In genomic region chr1:134506201-134506600, GRCm38 (mm10) we compare ENCODE assay signal across 33 mouse cellular contexts. TPM values are rescaled to one million over a fixed set of nuclear protein-coding genes. Genes with fewer than 3 reads are reported as not detected.
DNase-seq lines count a peak whose midpoint lies in the region; ATAC-seq and TF ChIP-seq lines count a peak whose summit lies in the region.
"Had no signal": no experiment of that assay in that cellular context is flagged by ENCODE, and none has a peak within 500 bp of the region (broad histone marks: within the 10 kb centered on the region; RNA-seq: fewer than 3 reads in every experiment).

No protein-coding gene starts in this region.

- H3K27ac ChIP-seq in testis, adult 2 months (ENCODE audit: control insufficient read depth, insufficient read depth, low read depth, low read length): no peak overlapping the region
- no peak overlapping the region for H3K27ac ChIP-seq in limb, embryonic 10.5 days
- H3K27ac ChIP-seq in intestine, postnatal 0 days (ENCODE audit: low read depth, low read length): no peak overlapping the region
- H3K27ac ChIP-seq: embryonic facial prominence, embryonic 12.5 days; embryonic facial prominence, embryonic 15.5 days; gastrocnemius, adult 2 months; heart, embryonic 15.5 days; hindbrain, embryonic 10.5 days; hindbrain, embryonic 13.5 days; intestine, embryonic 15.5 days had no signal

- no peaks in the 10 kb centered on the region for H3K4me1 ChIP-seq in testis, adult 2 months (ENCODE audit: control insufficient read depth, insufficient read depth, low read length)
- 0 out of 2 replicates have a peak, but pooled peaks cover 2% of the 10 kb centered on the region for H3K4me1 ChIP-seq in limb, embryonic 10.5 days
- H3K4me1 ChIP-seq in intestine, postnatal 0 days (replicated peaks; ENCODE audit: control insufficient read depth, insufficient read depth, low read length): no peaks in the 10 kb centered on the region
- H3K4me1 ChIP-seq: embryonic facial prominence, embryonic 12.5 days; embryonic facial prominence, embryonic 15.5 days; heart, embryonic 12.5 days; heart, embryonic 15.5 days; hindbrain, embryonic 10.5 days; hindbrain, embryonic 13.5 days; intestine, embryonic 15.5 days had no signal

- H3K4me2 ChIP-seq in intestine, postnatal 0 days (replicated peaks; ENCODE audit: low read depth): no peak overlapping the region
- H3K4me2 ChIP-seq: embryonic facial prominence, embryonic 12.5 days; embryonic facial prominence, embryonic 15.5 days; heart, embryonic 12.5 days; heart, embryonic 15.5 days; hindbrain, embryonic 13.5 days; intestine, embryonic 15.5 days had no signal

- TF ChIP-seq POLR2A in testis, adult 2 months (IDR thresholded peaks at IDR 0.05; ENCODE audit: control insufficient read depth, low read depth, low read length): no peak

- no peaks in the 10 kb centered on the region for H3K9me3 ChIP-seq in limb, embryonic 10.5 days (replicated peaks)
- H3K9me3 ChIP-seq in intestine, postnatal 0 days (ENCODE audit: control insufficient read depth): no peaks in the 10 kb centered on the region
- H3K9me3 ChIP-seq: embryonic facial prominence, embryonic 12.5 days; embryonic facial prominence, embryonic 15.5 days; heart, embryonic 12.5 days; heart, embryonic 15.5 days; hindbrain, embryonic 10.5 days; hindbrain, embryonic 13.5 days; intestine, embryonic 15.5 days had no signal

- no peak for TF ChIP-seq CTCF in testis, adult 2 months (IDR thresholded peaks at IDR 0.05; ENCODE audit: control insufficient read depth, insufficient read depth, insufficient replicate concordance, low read depth, low read length)
- TF ChIP-seq CTCF in intestine, postnatal 0 days (IDR thresholded peaks at IDR 0.05; ENCODE audit: low read depth): no peak

- peak overlapping the region; percentile 7; the same call in 1 of the 2 replicates for H3K4me3 ChIP-seq in testis, adult 2 months (ENCODE audit: control insufficient read depth, low read depth, low read length)
- no peak overlapping the region for H3K4me3 ChIP-seq in limb, embryonic 10.5 days
- H3K4me3 ChIP-seq in intestine, postnatal 0 days (ENCODE audit: low read depth, low read length): no peak overlapping the region
- H3K4me3 ChIP-seq: embryonic facial prominence, embryonic 12.5 days; embryonic facial prominence, embryonic 15.5 days; gastrocnemius, adult 2 months; heart, embryonic 12.5 days; heart, embryonic 15.5 days; hindbrain, embryonic 10.5 days; hindbrain, embryonic 13.5 days; intestine, embryonic 15.5 days had no signal

- no peak for ATAC-seq in intestine, postnatal 0 days
- ATAC-seq: forebrain, embryonic 14.5 days; forebrain, postnatal 0 days; hindbrain, embryonic 16.5 days; intestine, embryonic 15.5 days had no signal

- no peaks in the 10 kb centered on the region for H3K27me3 ChIP-seq in testis, adult 2 months (ENCODE audit: control insufficient read depth, insufficient read depth, low read length)
- peaks cover 2% of the 10 kb centered on the region; the same call in 1 of the 2 replicates for H3K27me3 ChIP-seq in limb, embryonic 10.5 days (ENCODE audit: low read depth, poor library complexity, severe bottlenecking)
- H3K27me3 ChIP-seq in intestine, postnatal 0 days (replicated peaks; ENCODE audit: control insufficient read depth, insufficient read depth, low read length): no peaks in the 10 kb centered on the region
- H3K27me3 ChIP-seq: CH12.LX; embryonic facial prominence, embryonic 12.5 days; embryonic facial prominence, embryonic 15.5 days; heart, embryonic 12.5 days; heart, embryonic 15.5 days; hindbrain, embryonic 13.5 days; intestine, embryonic 15.5 days had no signal

- H3K36me3 ChIP-seq in testis, adult 2 months (ENCODE audit: control insufficient read depth, insufficient read depth, low read length): 0 out of 2 replicates have a peak, but pooled peaks cover 1% of the 10 kb centered on the region
- H3K36me3 ChIP-seq in limb, embryonic 10.5 days: peaks cover 59% of the 10 kb centered on the region
- peaks cover 35% of the 10 kb centered on the region for H3K36me3 ChIP-seq in intestine, postnatal 0 days (ENCODE audit: control insufficient read depth, insufficient read depth)

- H3K9ac ChIP-seq in intestine, postnatal 0 days (ENCODE audit: low read depth, low read length): no peak overlapping the region
- H3K9ac ChIP-seq: embryonic facial prominence, embryonic 12.5 days; embryonic facial prominence, embryonic 15.5 days; forebrain, postnatal 0 days; heart, embryonic 12.5 days; heart, embryonic 15.5 days; hindbrain, embryonic 13.5 days; intestine, embryonic 15.5 days had no signal

- WGBS in limb, embryonic 10.5 days: 89% methylated on average over 8 of the region's 8 CpGs
- 79% methylated on average over 8 of the region's 8 CpGs for WGBS in intestine, postnatal 0 days

- DNase-seq in testis, postnatal 10 days (ENCODE audit: low spot score): no peak
- peak; percentile 29 for DNase-seq in adrenal gland, postnatal 10 days
- peak; percentile 53 to 66 for DNase-seq in adrenal gland, postnatal 36 days
- no peak for DNase-seq in limb, embryonic 10.5 days (ENCODE audit: low spot score)
- DNase-seq: B cell, adult 2 months; cerebellum, adult 11 months; cerebellum, adult 2 months; cerebellum, adult 9-11 months; cerebellum, postnatal 25 days; forebrain, postnatal 0 days; gastrocnemius, adult 2 months; gastrocnemius, postnatal 14 days; heart, adult 11 months; heart, postnatal 10 days; heart, postnatal 36 days; kidney, adult 18-20 months had no signal

RNA-seq across cellular contexts. Expression of gene Rabif, which starts 11.8 kb away (rescaled TPM):
- polyA plus RNA-seq in testis, adult 2 months (2012; rRNA removed): 12.6 and 14.4 TPM in 2 replicates
- total RNA-seq in adrenal gland, postnatal 10 days (2021): 10 to 100 TPM; 22.6 to 26.6 TPM
- 10 to 100 TPM; 27.6 to 37.3 TPM for total RNA-seq in adrenal gland, postnatal 36 days (2021)
- polyA plus RNA-seq in limb, embryonic 10.5 days (2016; fragmentation: Nextera tagmentation; extraction: Ambion mirVana): 36.6 and 38.2 TPM in 2 replicates
- polyA plus RNA-seq in intestine, postnatal 0 days (2015; fragmentation: Nextera tagmentation; extraction: Ambion mirVana): 25.9 and 26.2 TPM in 2 replicates

RNA-seq across cellular contexts. Expression of gene Mgat4e, which starts 43.3 kb away (rescaled TPM):
- 87.2 and 108 TPM in 2 replicates for polyA plus RNA-seq in testis, adult 2 months (2012; rRNA removed)
- not detected for total RNA-seq in adrenal gland, postnatal 10 days (2021)
- total RNA-seq in adrenal gland, postnatal 36 days (2021): not detected
- not detected in 2 replicates for polyA plus RNA-seq in limb, embryonic 10.5 days (2016; fragmentation: Nextera tagmentation; extraction: Ambion mirVana)
- not detected in 2 replicates for polyA plus RNA-seq in intestine, postnatal 0 days (2015; fragmentation: Nextera tagmentation; extraction: Ambion mirVana)
- total RNA-seq: common myeloid progenitor, adult 5-6 weeks; forebrain, postnatal 0 days; gastrocnemius, adult 2 months; gastrocnemius, postnatal 14 days; gastrocnemius, postnatal 4 days; heart, adult 8-10 months; heart, postnatal 10 days; heart, postnatal 36 days had no signal
- polyA plus RNA-seq: cerebellum, adult 2 months; embryonic facial prominence, embryonic 15.5 days; forebrain, embryonic 11.5 days; forebrain, embryonic 14.5 days; forebrain, postnatal 0 days; frontal cortex, adult 2 months; heart, embryonic 12.5 days; heart, embryonic 15.5 days; hindbrain, embryonic 10.5 days; hindbrain, embryonic 13.5 days; hindbrain, embryonic 16.5 days; intestine, embryonic 15.5 days had no signal

RNA-seq across cellular contexts. Expression of gene Klhl12, which starts 50.9 kb away (rescaled TPM):
- 28.9 and 30.3 TPM in 2 replicates for polyA plus RNA-seq in testis, adult 2 months (2012; rRNA removed)
- 10 to 100 TPM; 16.4 to 22.3 TPM for total RNA-seq in adrenal gland, postnatal 10 days (2021)
- 10 to 100 TPM; 21.5 to 22.9 TPM for total RNA-seq in adrenal gland, postnatal 36 days (2021)
- polyA plus RNA-seq in limb, embryonic 10.5 days (2016; fragmentation: Nextera tagmentation; extraction: Ambion mirVana): 41.6 and 43.7 TPM in 2 replicates
- polyA plus RNA-seq in intestine, postnatal 0 days (2015; fragmentation: Nextera tagmentation; extraction: Ambion mirVana): 7.2 and 8.1 TPM in 2 replicates

RNA-seq across cellular contexts. Expression of gene Kdm5b, which starts 53.8 kb away (rescaled TPM):
- polyA plus RNA-seq in testis, adult 2 months (2012; rRNA removed): 42.2 and 43.6 TPM in 2 replicates
- 10 to 100 TPM; 34.9 to 45.3 TPM for total RNA-seq in adrenal gland, postnatal 10 days (2021)
- 10 to 100 TPM; 44.1 to 45.7 TPM for total RNA-seq in adrenal gland, postnatal 36 days (2021)
- polyA plus RNA-seq in limb, embryonic 10.5 days (2016; fragmentation: Nextera tagmentation; extraction: Ambion mirVana): 67.1 and 81.9 TPM in 2 replicates
- polyA plus RNA-seq in intestine, postnatal 0 days (2015; fragmentation: Nextera tagmentation; extraction: Ambion mirVana): 12.6 and 13.0 TPM in 2 replicates

Comparison
In these comparisons a context has a peak if more than half of its experiments do, and no peak if none do; other contexts are left out.
1. DNase-seq: peak in adrenal gland, postnatal 10 days (single experiment) and adrenal gland, postnatal 36 days (2 of 2); none in testis, postnatal 10 days (single experiment) and limb, embryonic 10.5 days (single experiment).
2. RNA of gene Mgat4e, which starts 43.3 kb away (polyA plus RNA-seq): 87.2 to 108 TPM in testis, adult 2 months; not detected in limb, embryonic 10.5 days and not detected in intestine, postnatal 0 days; every median in the first group is over 10 times any median in the second.